Mouse (Mus musculus) kidney, postnatal 10 days (tissue): Measurements from ENCODE around the gene Cdhr1.
A peak's percentile ranks its signal among the peaks of the same experiment; 100 is the strongest.

ENCODE experiments used
- DNase-seq: peaks from one replicate; pipeline ENCODE4 v3.0.0; 2021; ENCODE audit warnings: mixed read lengths

Gene Cdhr1

GRCm38 (mm10) chr14:37068516-37068915 lies 29.6 kb downstream of the Cdhr1 start:
- peak; percentile 86 for DNase-seq

GRCm38 (mm10) chr14:37067629-37068028 lies 30.5 kb downstream of the Cdhr1 start, which contains the start of gene Lrit2:
Gene Lrit2, plus strand, starts transcription at chr14:37067929.
- DNase-seq: no peak

- DNase-seq: no peak
Observed at GRCm38 (mm10) chr14:37066636-37067035, 31.5 kb downstream of the Cdhr1 start.

GRCm38 (mm10) chr14:37064849-37065248 lies 33.3 kb downstream of the Cdhr1 start:
- DNase-seq: no peak

GRCm38 (mm10) chr14:37048914-37049410 lies 49.2 kb downstream of the Cdhr1 start, which contains the start of gene Rgr:
Gene Rgr, minus strand, starts transcription at chr14:37048964.
- no peak for DNase-seq

- DNase-seq: no peak
Observed at GRCm38 (mm10) chr14:37034432-37034831, 63.7 kb downstream of the Cdhr1 start.

- peak; percentile 81 for DNase-seq
Observed at GRCm38 (mm10) chr14:37033241-37033640, 64.9 kb downstream of the Cdhr1 start.

GRCm38 (mm10) chr14:37032481-37033104 lies 65.6 kb downstream of the Cdhr1 start:
- no peak for DNase-seq

- DNase-seq: peak; percentile 12
Observed at GRCm38 (mm10) chr14:37028555-37028954, 69.6 kb downstream of the Cdhr1 start.

- DNase-seq: no peak
Observed at GRCm38 (mm10) chr14:37027951-37028350, 70.2 kb downstream of the Cdhr1 start.
